In the genomic region with DNA sequence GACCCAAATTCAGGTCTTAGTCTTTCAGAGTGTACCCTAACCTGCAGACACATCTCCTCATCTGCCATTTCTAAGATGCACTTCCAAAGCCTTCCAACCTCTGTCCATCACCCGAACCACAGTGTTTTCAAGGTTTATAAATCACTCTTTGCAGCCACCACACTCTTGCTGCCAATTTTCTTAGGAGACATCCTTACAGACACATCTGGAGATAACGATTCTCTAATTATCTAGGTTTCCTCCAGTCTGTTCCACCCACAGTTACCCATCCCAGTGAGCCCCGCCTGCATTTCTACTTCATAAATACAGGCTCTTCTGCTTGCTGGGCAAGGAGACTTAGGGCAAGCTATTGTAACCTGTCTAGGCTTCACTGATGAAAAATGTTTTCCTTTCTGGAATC, we compare ENCODE assay signal across 20 mouse cellular contexts.
DNase-seq lines count a peak whose midpoint lies in the region; ATAC-seq and TF ChIP-seq lines count a peak whose summit lies in the region.
"Had no signal": no experiment of that assay in that cellular context is flagged by ENCODE, and none has a peak within 500 bp of the region (broad histone marks: within the 10 kb centered on the region; RNA-seq: fewer than 3 reads in every experiment).

No protein-coding gene starts in this region.

- peak; percentile 60 for ATAC-seq in megakaryocyte progenitor cell, adult 5-6 weeks (replicated peaks; ENCODE audit: poor library complexity)
- ATAC-seq in hindbrain, postnatal 0 days = no peak
- ATAC-seq: activated CD4-positive, CD25-positive, alpha-beta regulatory T cell, adult 4 months; forebrain, embryonic 13.5 days; forebrain, embryonic 15.5 days; forebrain, postnatal 0 days; Patski had no signal

- TF ChIP-seq CTCF in hindbrain, postnatal 0 days (IDR thresholded peaks at IDR 0.05; ENCODE audit: low read depth) = no peak

- no peak overlapping the region for H3K9ac ChIP-seq in hindbrain, postnatal 0 days (replicated peaks; ENCODE audit: low read length)
- H3K9ac ChIP-seq: embryonic facial prominence, embryonic 12.5 days; forebrain, embryonic 13.5 days; forebrain, embryonic 15.5 days; forebrain, postnatal 0 days had no signal

- no peaks in the 10 kb centered on the region for H3K27me3 ChIP-seq in hindbrain, postnatal 0 days (ENCODE audit: insufficient read depth, low read length)
- H3K27me3 ChIP-seq: embryonic facial prominence, embryonic 12.5 days; forebrain, embryonic 13.5 days; forebrain, embryonic 15.5 days; Patski had no signal

- H3K4me3 ChIP-seq in hindbrain, postnatal 0 days (ENCODE audit: low read length) = no peak overlapping the region
- H3K4me3 ChIP-seq: embryonic facial prominence, embryonic 10.5 days; embryonic facial prominence, embryonic 12.5 days; forebrain, embryonic 13.5 days; forebrain, embryonic 15.5 days had no signal

- no peaks in the 10 kb centered on the region for H3K9me3 ChIP-seq in hindbrain, postnatal 0 days (ENCODE audit: low read length)
- H3K9me3 ChIP-seq: embryonic facial prominence, embryonic 10.5 days; embryonic facial prominence, embryonic 12.5 days; forebrain, embryonic 13.5 days; forebrain, embryonic 15.5 days had no signal

- no peak overlapping the region for H3K27ac ChIP-seq in hindbrain, postnatal 0 days
- H3K27ac ChIP-seq: embryonic facial prominence, embryonic 10.5 days; embryonic facial prominence, embryonic 12.5 days; forebrain, embryonic 13.5 days; forebrain, embryonic 15.5 days had no signal

- peak; percentile 10 for DNase-seq in testis, postnatal 10 days (ENCODE audit: low spot score)
- no peak for DNase-seq in testis, postnatal 14 days (ENCODE audit: low spot score)
- DNase-seq in thymus, postnatal 10 days (ENCODE audit: low spot score in 2 of 2) = no peak
- DNase-seq in hindbrain, postnatal 0 days (ENCODE audit: low spot score) = no peak
- DNase-seq: adrenal gland, adult 8-10 months; adrenal gland, postnatal 14 days; adrenal gland, postnatal 36 days; cerebellum, adult 11-12 months; cerebellum, adult 2 months; cerebellum, adult 9-10 months; cerebellum, postnatal 10 days; cerebellum, postnatal 25 days; forebrain, postnatal 0 days had no signal

- no peaks in the 10 kb centered on the region for H3K4me1 ChIP-seq in hindbrain, postnatal 0 days (ENCODE audit: insufficient read depth, low read length)
- H3K4me1 ChIP-seq: embryonic facial prominence, embryonic 10.5 days; embryonic facial prominence, embryonic 12.5 days; forebrain, embryonic 13.5 days; forebrain, embryonic 15.5 days had no signal

- no peak overlapping the region for H3K4me2 ChIP-seq in hindbrain, postnatal 0 days (ENCODE audit: low read depth, low read length)
- H3K4me2 ChIP-seq: embryonic facial prominence, embryonic 12.5 days; forebrain, embryonic 13.5 days; forebrain, embryonic 15.5 days had no signal

- 90% methylated on average over 3 of the region's 3 CpGs for WGBS in hindbrain, postnatal 0 days

- H3K36me3 ChIP-seq in hindbrain, postnatal 0 days (ENCODE audit: insufficient read depth, low read length) = no peaks in the 10 kb centered on the region
- H3K36me3 ChIP-seq: embryonic facial prominence, embryonic 10.5 days; embryonic facial prominence, embryonic 12.5 days; forebrain, embryonic 15.5 days had no signal
